Mouse (Mus musculus) embryo, embryonic 11 days (tissue): ENCODE data around the gene Mcm2.

ENCODE experiments used
- DNase-seq: peaks from one replicate; pipeline ENCODE4 v3.0.0-alpha.2; 2015

Gene Mcm2

GRCm38 (mm10) chr6:88898534-88899048 is at the start of gene Mcm2:
Gene Mcm2, minus strand, starts transcription at chr6:88898780.
- DNase-seq: peak; percentile 98

GRCm38 (mm10) chr6:88947771-88948170 is 49.2 kb upstream of the Mcm2 start:
- no peak for DNase-seq

- no peak for DNase-seq
These were observed 47.9 kb upstream of the Mcm2 start for GRCm38 (mm10) chr6:88946442-88946841.

GRCm38 (mm10) chr6:88943666-88944065 is 45.1 kb upstream of the Mcm2 start:
- DNase-seq: no peak

- peak; percentile 82 for DNase-seq
These were observed 44.0 kb upstream of the Mcm2 start for GRCm38 (mm10) chr6:88942595-88942994.

- DNase-seq: no peak
These were observed 43.0 kb upstream of the Mcm2 start for GRCm38 (mm10) chr6:88941628-88942027.

GRCm38 (mm10) chr6:88940090-88940916 is 41.7 kb upstream of the Mcm2 start:
- no peak for DNase-seq

- DNase-seq: no peak
These were observed 40.9 kb upstream of the Mcm2 start for GRCm38 (mm10) chr6:88939281-88940089.

- DNase-seq: no peak
These were observed 40.1 kb upstream of the Mcm2 start for GRCm38 (mm10) chr6:88938664-88939055.

- DNase-seq: peak; percentile 75
These were observed 39.5 kb upstream of the Mcm2 start for GRCm38 (mm10) chr6:88937971-88938663.

GRCm38 (mm10) chr6:88937214-88937549 is 38.6 kb upstream of the Mcm2 start:
- no peak for DNase-seq

- DNase-seq: no peak
These were observed 38.0 kb upstream of the Mcm2 start for GRCm38 (mm10) chr6:88936342-88937213.

- DNase-seq: peak; percentile 84
These were observed 37.2 kb upstream of the Mcm2 start for GRCm38 (mm10) chr6:88935735-88936276.

- DNase-seq: no peak
These were observed 36.2 kb upstream of the Mcm2 start for GRCm38 (mm10) chr6:88934816-88935215.

- no peak for DNase-seq
These were observed 35.6 kb upstream of the Mcm2 start for GRCm38 (mm10) chr6:88934132-88934531.

GRCm38 (mm10) chr6:88931449-88931848 is 32.9 kb upstream of the Mcm2 start:
- DNase-seq: no peak

GRCm38 (mm10) chr6:88930049-88930448 is 31.5 kb upstream of the Mcm2 start:
- DNase-seq: peak; percentile 50

- DNase-seq: peak; percentile 56
These were observed 30.9 kb upstream of the Mcm2 start for GRCm38 (mm10) chr6:88929451-88929850.

- no peak for DNase-seq
These were observed 30.0 kb upstream of the Mcm2 start for GRCm38 (mm10) chr6:88928576-88928975.

GRCm38 (mm10) chr6:88928026-88928425 is 29.4 kb upstream of the Mcm2 start:
- DNase-seq: no peak

- peak; percentile 79 for DNase-seq
These were observed 29.0 kb upstream of the Mcm2 start for GRCm38 (mm10) chr6:88927595-88927994.

GRCm38 (mm10) chr6:88926870-88927269 is 28.3 kb upstream of the Mcm2 start:
- no peak for DNase-seq
